ENCODE assay signal across 26 mouse cellular contexts in the genomic region with DNA sequence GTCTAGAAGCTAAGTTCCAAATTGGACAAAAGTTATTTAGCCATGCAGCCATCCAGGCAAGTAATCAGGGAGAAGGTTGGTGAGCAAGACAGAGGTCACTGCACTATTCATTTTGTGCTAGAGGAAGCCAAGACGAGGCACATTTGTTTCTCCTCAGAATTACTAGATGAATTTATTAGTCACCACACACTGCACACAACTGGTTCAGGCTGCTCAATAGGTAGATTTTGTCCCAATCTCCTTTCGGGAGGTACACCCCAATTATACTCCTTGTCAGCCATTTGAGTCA.
"Had no signal": no experiment of that assay in that cellular context is flagged by ENCODE, and none has a peak within 500 bp of the region (broad histone marks: within the 10 kb centered on the region; RNA-seq: fewer than 3 reads in every experiment).

No protein-coding gene starts in this region.

- H3K9me3 ChIP-seq: heart, embryonic 10.5 days; heart, embryonic 12.5 days; hindbrain, embryonic 13.5 days; hindbrain, embryonic 15.5 days; kidney, embryonic 15.5 days; limb, embryonic 13.5 days; limb, embryonic 15.5 days; liver, embryonic 13.5 days; liver, embryonic 15.5 days had no signal

- H3K36me3 ChIP-seq: heart, embryonic 10.5 days; heart, embryonic 12.5 days; hindbrain, embryonic 13.5 days; hindbrain, embryonic 15.5 days; kidney, embryonic 15.5 days; limb, embryonic 13.5 days; limb, embryonic 15.5 days; liver, embryonic 13.5 days; liver, embryonic 15.5 days had no signal

- H3K4me2 ChIP-seq: heart, embryonic 12.5 days; hindbrain, embryonic 13.5 days; hindbrain, embryonic 15.5 days; kidney, embryonic 15.5 days; limb, embryonic 13.5 days; limb, embryonic 15.5 days; liver, embryonic 11.5 days; liver, embryonic 13.5 days; liver, embryonic 15.5 days had no signal

- H3K4me1 ChIP-seq: heart, embryonic 10.5 days; hindbrain, embryonic 13.5 days; hindbrain, embryonic 15.5 days; kidney, embryonic 15.5 days; limb, embryonic 15.5 days; liver, embryonic 13.5 days; liver, embryonic 15.5 days had no signal

- H3K27ac ChIP-seq: gastrocnemius, adult 2 months; heart, embryonic 10.5 days; hindbrain, embryonic 13.5 days; hindbrain, embryonic 15.5 days; hindbrain, postnatal 0 days; kidney, embryonic 15.5 days; limb, embryonic 13.5 days; limb, embryonic 15.5 days; liver, embryonic 13.5 days; liver, embryonic 15.5 days had no signal

- DNase-seq: gastrocnemius, adult 2 months; gastrocnemius, postnatal 10 days; gastrocnemius, postnatal 25 days; heart, adult 18-20 months; heart, postnatal 10 days; heart, postnatal 4 days; kidney, adult 11 months; kidney, adult 9 months; kidney, postnatal 10 days; kidney, postnatal 36 days; layer of hippocampus, adult 9-11 months; layer of hippocampus, postnatal 36 days; left cerebral cortex, postnatal 4 days; liver, embryonic 13.5 days; lung, adult 18-20 months had no signal

- H3K4me3 ChIP-seq: gastrocnemius, adult 2 months; heart, embryonic 10.5 days; heart, embryonic 12.5 days; hindbrain, embryonic 13.5 days; hindbrain, embryonic 15.5 days; kidney, embryonic 15.5 days; limb, embryonic 13.5 days; limb, embryonic 15.5 days; liver, embryonic 13.5 days; liver, embryonic 15.5 days had no signal

- ATAC-seq: hindbrain, postnatal 0 days; intestine, embryonic 16.5 days had no signal

- H3K9ac ChIP-seq: heart, embryonic 12.5 days; hindbrain, embryonic 13.5 days; hindbrain, embryonic 15.5 days; kidney, embryonic 15.5 days; limb, embryonic 13.5 days; limb, embryonic 15.5 days; liver, embryonic 13.5 days; liver, embryonic 15.5 days had no signal

- H3K27me3 ChIP-seq: heart, embryonic 12.5 days; hindbrain, embryonic 13.5 days; hindbrain, embryonic 15.5 days; kidney, embryonic 15.5 days; limb, embryonic 13.5 days; limb, embryonic 15.5 days; liver, embryonic 13.5 days; liver, embryonic 15.5 days had no signal
